In the genomic region with DNA sequence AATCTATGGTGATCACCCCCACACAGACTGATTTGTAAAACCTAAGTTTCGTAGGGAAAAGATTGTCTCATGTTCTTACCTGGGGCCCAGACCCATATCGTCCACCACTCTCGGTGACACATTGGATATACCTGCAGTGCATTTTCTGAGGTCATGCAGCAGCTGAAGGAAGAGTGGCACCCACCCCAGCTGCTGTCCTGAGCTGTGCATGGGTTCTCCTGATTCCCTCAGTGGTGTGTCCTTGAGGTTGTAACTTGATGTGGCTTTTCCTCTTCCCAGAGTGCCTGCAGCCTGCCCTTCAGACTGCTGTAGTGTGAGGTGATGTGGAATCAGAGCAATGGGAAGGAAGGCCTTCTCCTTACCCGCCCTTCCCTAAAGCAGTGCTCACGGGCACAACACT, we compare ENCODE assay signal across 27 mouse cellular contexts.
"Had no signal": no experiment of that assay in that cellular context is flagged by ENCODE, and none has a peak within 500 bp of the region (broad histone marks: within the 10 kb centered on the region; RNA-seq: fewer than 3 reads in every experiment).

No protein-coding gene starts in this region.

- DNase-seq: cerebellum, adult 2 months; cerebellum, adult 8-10 months; cerebellum, adult 9-10 months; cerebellum, adult 9-11 months; cerebellum, postnatal 10 days; cerebellum, postnatal 14 days; cerebellum, postnatal 25 days; cerebellum, postnatal 36 days; embryo, embryonic 11 days; forebrain, postnatal 0 days; gastrocnemius, adult 2 months; gastrocnemius, postnatal 10 days; gastrocnemius, postnatal 14 days; gastrocnemius, postnatal 25 days; gastrocnemius, postnatal 36 days; heart, adult 18-20 months; heart, adult 2 months had no signal

- H3K4me2 ChIP-seq: embryonic facial prominence, embryonic 12.5 days; embryonic facial prominence, embryonic 13.5 days; embryonic facial prominence, embryonic 15.5 days; forebrain, embryonic 12.5 days; forebrain, embryonic 13.5 days; forebrain, embryonic 15.5 days had no signal

- H3K27me3 ChIP-seq: embryonic facial prominence, embryonic 12.5 days; embryonic facial prominence, embryonic 13.5 days; embryonic facial prominence, embryonic 15.5 days; forebrain, embryonic 12.5 days; forebrain, embryonic 13.5 days; forebrain, embryonic 15.5 days had no signal

- H3K9ac ChIP-seq: embryonic facial prominence, embryonic 12.5 days; embryonic facial prominence, embryonic 13.5 days; embryonic facial prominence, embryonic 15.5 days; forebrain, embryonic 12.5 days; forebrain, embryonic 13.5 days; forebrain, embryonic 15.5 days; forebrain, postnatal 0 days had no signal

- H3K4me3 ChIP-seq: embryonic facial prominence, embryonic 10.5 days; embryonic facial prominence, embryonic 12.5 days; embryonic facial prominence, embryonic 13.5 days; embryonic facial prominence, embryonic 15.5 days; erythroblast, embryonic 14.5 days; forebrain, embryonic 12.5 days; forebrain, embryonic 13.5 days; forebrain, embryonic 15.5 days; gastrocnemius, adult 2 months; heart, adult 2 months had no signal

- H3K27ac ChIP-seq: embryonic facial prominence, embryonic 10.5 days; embryonic facial prominence, embryonic 12.5 days; embryonic facial prominence, embryonic 13.5 days; embryonic facial prominence, embryonic 15.5 days; forebrain, embryonic 12.5 days; forebrain, embryonic 13.5 days; forebrain, embryonic 15.5 days; gastrocnemius, adult 2 months; heart, adult 2 months had no signal

- H3K36me3 ChIP-seq: embryonic facial prominence, embryonic 12.5 days; embryonic facial prominence, embryonic 13.5 days; embryonic facial prominence, embryonic 15.5 days; forebrain, embryonic 12.5 days; forebrain, embryonic 15.5 days had no signal

- H3K9me3 ChIP-seq: embryonic facial prominence, embryonic 10.5 days; embryonic facial prominence, embryonic 12.5 days; embryonic facial prominence, embryonic 13.5 days; embryonic facial prominence, embryonic 15.5 days; forebrain, embryonic 12.5 days; forebrain, embryonic 13.5 days; forebrain, embryonic 15.5 days had no signal

- ATAC-seq: forebrain, embryonic 14.5 days; forebrain, embryonic 15.5 days; forebrain, embryonic 16.5 days; forebrain, postnatal 0 days had no signal
